Mouse (Mus musculus): ENCODE measurements around the gene Plce1.

GRCm38 (mm10) chr19:38487501-38487900 lies 6.6 kb downstream of the Plce1 start:
- TF ChIP-seq POLR2A (IDR thresholded peaks at IDR 0.05; ENCODE audit: extremely low read depth, insufficient read depth, low read length) (no peak), CTCF (IDR thresholded peaks at IDR 0.05; ENCODE audit: extremely low read depth, insufficient read depth, low read length) (no peak)

All from cortical plate, adult 2 months (tissue).